Mouse (Mus musculus) skeletal muscle tissue, adult 2 months (tissue): ENCODE measurements at regions not wholly inside any gene's neighbourhood (a gene's known extent, or its start where the extent isn't known, plus 50 kb on each side); places are given as distances from the start of the nearest gene placed in this dataset.
A peak's percentile ranks its signal among the peaks of the same experiment; 100 is the strongest.
"Not testable (repeated sequence)": the region's sequence is repeated elsewhere in the genome, so short reads cannot be mapped to it uniquely, and the experiment has no call there.

ENCODE experiments used
- DNase-seq: peaks from one replicate; pipeline ENCODE4 v3.0.0-alpha.2; 2012; ENCODE audit warnings: low read depth, low spot score

DNA sequence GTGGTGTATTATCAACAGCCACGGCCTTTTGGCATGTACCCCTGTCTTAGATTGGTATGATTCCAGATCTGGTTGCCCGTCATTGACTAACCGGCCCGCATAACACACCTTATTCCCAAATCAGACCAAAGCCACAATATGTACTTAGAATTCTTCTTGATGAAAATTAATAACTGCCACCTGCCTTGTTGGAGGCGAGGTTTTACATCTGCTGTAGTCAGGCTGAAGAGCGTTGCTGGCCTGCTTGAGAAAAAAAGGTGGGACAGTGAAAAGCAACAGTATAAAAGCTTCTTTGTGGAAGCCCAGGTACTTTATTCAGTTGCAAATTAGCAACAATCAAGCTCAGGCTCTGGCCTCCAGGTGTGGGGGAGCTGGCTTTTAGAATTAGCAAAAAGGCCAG lies 223.6 kb upstream of the Car8 start:
- DNase-seq, result not testable (repeated sequence)

DNA sequence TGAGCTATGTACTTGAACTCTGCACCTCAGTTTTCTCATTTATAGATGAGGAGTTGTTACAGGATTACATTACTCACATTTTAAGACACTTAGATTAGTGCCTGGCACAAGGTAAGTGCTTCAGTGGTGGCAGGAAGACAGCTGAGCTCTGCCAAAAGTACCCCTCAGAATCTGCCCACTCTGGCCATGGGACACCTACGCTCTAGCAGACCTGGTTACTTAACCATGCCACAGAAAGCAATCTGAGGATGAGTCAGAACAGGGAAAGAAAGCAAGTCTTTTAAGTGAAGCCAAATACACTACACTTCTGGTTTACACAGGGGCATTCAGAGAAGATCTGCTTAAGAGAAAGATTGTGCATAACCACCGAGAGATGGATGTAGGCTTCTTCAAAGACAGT lies 215.5 kb upstream of the Car8 start:
- DNase-seq, result no peak

GRCm38 (mm10) chr4:8432393-8432792 lies 193.6 kb upstream of the Car8 start:
- DNase-seq, result no peak

- DNase-seq, result no peak
Measured at GRCm38 (mm10) chr4:8431032-8431332, 192.1 kb upstream of the Car8 start.

DNA sequence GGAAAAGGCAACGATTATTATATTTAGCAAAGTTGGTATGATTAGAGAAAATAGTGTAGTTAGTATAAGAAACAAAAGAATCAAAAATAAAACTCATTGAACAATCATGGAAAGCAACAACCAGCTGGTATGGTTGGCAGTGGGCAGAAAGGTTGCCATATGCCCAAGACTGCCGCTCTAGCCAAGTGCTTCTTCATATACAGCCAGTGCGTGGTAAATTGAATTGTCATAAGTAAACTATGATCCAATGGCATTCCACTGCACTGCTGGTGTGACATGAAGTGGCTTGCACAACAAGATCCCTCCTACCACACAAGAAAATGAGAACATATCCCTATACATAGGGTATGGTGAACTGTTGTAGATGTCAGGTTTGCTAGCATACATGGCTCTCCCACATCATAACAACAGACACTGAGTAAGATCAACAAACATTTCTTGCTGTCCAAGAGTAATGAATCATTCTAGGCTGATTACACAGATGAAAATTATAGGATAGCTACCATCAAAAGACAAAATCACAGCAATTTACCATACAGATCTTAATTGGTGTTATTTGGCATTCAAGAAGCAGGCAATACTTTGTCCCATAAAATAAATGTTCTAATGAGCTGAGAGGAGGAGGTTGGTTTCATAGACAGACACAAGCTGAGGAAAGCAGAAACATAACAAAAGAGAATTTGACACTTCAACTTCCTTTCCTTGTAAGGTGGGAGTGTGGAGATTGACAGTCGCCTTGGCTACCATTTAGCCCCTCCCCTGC lies 191.6 kb upstream of the Car8 start:
- DNase-seq, result no peak

DNA sequence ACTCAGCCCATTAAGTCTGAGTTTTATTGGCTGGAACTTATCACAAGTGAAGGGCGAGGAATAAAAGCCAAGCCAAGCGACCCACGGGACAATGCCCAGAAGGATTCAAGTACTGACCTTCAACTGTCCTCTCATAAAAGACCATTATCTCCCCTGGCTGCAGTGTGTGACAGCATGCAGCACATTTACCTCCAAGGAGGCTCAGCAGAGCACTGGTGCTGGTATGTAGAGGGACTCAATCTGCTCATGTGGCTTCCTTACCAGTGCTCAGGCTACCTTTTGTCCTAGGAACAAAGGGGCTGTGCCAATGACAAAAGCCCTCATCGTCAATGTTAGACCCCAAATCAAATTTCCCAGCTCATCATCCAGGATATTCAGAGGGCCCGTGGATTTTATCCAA lies 190.9 kb upstream of the Car8 start:
- no peak for DNase-seq

GRCm38 (mm10) chr4:8428629-8429523 lies 190.0 kb upstream of the Car8 start:
- no peak for DNase-seq

GRCm38 (mm10) chr4:8427812-8428211 lies 189.0 kb upstream of the Car8 start:
- DNase-seq, result no peak

DNA sequence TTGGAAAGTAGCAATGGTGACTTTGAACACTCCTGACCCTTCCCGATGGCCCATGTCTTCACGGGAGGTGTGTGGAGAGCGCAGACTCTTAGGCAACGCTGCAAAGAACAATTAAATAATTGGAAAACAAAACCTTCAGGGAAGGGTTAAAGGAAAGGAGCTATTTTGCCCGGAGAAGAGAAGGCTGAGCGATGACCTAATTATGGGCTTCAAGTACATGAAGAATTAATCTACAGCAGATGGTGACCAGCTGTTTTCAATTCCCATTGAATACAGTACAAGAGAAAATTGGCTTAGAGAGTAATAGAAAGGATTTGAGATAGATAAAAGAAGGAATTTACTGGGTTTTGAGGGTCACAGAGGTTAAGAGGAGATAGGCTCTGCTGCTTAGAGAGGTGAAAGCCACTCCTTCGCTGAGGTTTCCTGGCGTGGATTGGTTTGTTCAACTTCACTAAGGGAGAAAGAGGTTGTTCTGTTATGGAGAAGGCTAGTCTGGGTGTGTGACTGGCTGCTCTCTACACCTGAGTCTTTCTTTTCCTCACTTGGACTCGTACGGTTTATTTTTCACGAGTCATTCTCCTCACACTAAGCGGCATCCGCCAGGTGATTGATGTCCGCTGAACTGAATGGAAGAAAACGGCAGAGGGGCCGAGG lies 184.7 kb upstream of the Car8 start:
- peak; percentile 43 for DNase-seq

DNA sequence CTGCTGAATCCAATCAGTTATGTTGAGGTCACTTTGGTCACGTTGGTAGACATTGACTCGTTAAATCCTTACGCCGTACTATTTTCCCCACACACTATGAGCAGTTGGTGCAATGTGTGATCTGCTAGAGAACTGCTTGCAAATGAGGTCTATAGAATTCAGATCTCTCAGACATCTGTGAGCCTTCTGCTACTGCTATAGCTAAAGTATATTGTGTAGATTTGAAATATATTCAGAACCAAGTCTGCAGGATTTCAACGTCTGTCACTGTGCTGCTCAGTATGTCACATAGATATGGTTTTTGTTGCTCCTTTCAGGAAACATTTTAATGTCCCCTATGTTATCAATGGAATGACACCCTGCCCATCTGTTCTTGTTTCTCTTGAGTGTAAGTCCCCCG lies 182.4 kb upstream of the Car8 start:
- no peak for DNase-seq

DNA sequence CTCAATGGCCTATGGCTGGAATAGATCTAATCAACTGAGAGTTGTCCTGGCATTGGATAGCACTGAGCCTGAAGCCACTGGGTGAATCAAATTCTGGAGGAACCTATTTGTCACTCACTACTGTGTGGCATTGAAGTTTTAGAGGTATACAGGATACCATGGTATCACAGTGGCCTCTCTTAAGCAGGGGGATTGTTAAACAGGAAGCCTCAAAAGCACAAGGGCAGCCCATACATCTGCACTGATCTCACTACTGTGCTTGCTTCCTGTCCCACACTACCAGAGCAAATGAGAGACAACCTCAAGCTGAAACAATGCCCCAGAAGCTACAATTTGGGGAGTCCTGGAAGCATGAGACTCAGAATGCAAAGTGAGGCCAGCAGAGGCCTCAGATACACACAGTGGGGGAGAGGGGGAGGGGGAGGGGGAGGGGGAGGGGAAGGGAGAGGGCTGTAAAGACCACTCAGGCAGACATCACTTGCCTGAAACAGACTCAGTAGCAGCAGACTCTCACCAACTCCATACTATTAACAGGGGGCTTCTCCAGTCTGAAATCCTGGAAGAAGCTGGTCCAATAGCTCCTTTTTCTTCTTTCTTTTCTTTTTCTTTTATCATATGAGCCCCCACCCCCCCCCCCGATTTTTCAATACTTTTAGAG lies 179.7 kb upstream of the Car8 start:
- no peak for DNase-seq

GRCm38 (mm10) chr4:8417821-8418220 lies 179.0 kb upstream of the Car8 start:
- no peak for DNase-seq

- no peak for DNase-seq
Measured at GRCm38 (mm10) chr4:8413307-8413706, 174.5 kb upstream of the Car8 start.

DNA sequence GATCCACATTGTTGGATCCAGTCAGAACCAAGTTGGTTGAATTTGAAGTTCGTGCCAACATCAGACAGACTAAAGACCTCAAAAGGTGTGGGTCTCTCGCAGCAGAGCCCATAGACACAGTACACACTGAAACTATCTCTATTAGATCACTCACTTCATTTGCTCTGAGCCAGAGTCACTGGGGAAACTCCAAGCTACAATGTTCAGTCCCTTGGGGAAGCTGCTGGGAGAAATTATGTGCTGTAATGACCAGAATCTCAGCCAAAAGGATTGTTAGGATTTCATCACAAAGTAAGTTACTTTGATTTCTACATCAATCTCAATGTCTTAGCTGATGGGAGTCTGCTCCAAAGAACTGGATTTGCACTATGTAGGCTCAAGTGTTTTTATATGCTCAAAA lies 161.2 kb upstream of the Car8 start:
- DNase-seq, result no peak

GRCm38 (mm10) chr4:8399430-8399829 lies 160.6 kb upstream of the Car8 start:
- no peak for DNase-seq

GRCm38 (mm10) chr4:8398969-8399368 lies 160.1 kb upstream of the Car8 start:
- DNase-seq, result no peak

DNA sequence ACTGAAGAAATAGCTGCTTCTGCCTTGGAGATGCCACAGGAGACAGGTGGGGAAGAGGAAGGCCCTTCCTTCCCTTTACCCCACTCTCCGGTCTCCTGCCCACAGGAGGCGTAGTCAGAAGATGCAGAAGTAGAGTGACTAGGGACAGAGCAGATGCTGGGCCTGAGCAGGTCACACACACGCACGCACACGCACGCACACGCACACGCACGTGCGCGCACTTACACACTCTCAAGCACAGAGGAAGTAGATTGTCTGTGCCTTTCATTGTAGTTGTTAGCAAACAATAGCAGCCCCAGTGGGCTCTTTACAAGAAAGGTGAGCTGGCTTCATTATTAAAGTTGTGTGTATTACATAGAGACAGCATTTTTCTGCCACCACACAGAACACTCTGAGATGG lies 144.3 kb upstream of the Car8 start:
- DNase-seq, result no peak

DNA sequence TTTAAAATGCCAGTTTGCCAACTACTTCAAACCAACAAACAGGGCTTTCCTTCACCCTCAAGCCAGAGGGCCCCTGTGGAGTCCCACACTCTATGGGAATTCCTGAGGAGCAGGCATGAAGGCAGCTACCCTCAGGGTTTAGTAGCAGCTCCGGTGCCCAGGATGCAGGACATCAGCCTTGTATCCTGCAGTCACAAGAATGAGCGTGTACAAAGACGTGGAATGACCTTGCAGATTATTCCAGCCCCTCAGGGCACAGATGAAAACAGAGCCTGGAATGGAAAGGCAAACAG lies 143.2 kb upstream of the Car8 start:
- DNase-seq, result no peak

DNA sequence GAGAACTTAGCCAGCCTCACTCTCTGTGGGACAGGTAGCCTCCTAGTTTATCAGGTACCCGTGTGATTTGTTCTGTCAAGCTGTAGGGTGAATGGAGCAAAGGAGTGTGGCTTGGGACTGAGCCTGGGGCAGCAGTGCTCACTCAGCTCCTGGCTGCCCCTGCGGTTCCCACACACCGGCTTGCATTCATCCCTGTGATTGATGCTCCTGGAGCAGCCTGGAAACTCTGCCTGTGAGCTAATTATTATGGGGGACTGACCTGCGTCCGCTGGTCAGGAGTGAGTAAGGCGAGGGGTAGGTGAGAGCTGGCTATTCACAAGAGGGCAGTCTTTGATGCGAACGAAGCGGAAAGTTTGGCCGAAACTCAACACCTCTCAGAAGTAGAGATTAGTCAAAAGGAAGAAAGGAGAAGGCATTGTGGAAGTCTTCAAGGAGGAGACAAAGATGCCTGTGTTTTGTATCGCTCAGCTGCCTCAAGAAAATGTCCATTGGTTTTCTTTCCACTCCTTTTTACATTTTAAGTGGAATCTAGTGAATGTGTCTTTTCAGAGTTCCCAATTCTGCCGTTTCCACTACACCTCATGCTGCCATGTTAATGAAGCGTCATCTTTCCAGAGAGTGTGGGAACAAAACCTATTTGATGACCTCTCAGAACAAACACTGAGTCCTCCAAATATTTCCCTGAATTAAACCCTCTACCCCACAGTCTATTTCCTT lies 142.7 kb upstream of the Car8 start:
- no peak for DNase-seq

DNA sequence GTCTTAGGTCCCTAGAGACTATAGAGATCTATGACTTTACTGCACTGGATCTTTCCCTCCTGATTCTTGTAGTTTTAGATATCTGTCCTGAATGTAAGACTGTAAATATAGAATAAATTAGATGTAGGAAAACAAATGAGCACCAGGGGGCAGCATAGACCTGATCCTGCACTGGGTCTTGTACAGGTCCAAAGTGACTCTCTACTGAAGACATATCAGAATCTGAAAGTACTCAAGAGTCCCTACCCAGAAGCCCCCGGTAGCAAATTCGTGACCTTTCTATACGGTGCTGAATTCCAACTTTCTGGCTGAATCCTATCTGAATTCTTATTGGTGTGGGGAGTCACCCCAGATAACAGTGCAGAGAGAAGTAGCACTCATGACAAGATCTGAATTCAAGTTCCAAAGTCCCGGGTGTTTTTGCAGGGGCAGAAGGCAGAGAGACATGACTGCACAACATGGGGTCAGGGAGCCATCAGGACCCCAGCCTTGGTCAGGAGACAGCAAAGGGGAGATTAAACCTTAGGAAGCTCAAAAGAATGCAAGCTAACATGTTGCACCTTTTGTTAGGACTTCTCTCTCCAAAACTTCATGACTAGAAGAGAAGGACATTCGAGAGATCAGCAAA lies 142.0 kb upstream of the Car8 start:
- DNase-seq, result peak; percentile 38
